Mouse (Mus musculus) R1 (cell line): Measurements from ENCODE around the gene Iqcd.

ENCODE experiments used
- DNase-seq: peaks from one replicate; pipeline ENCODE4 v3.0.0-alpha.2; 2018; ENCODE audit warnings: low read depth, low spot score

Iqcd gene

DNA sequence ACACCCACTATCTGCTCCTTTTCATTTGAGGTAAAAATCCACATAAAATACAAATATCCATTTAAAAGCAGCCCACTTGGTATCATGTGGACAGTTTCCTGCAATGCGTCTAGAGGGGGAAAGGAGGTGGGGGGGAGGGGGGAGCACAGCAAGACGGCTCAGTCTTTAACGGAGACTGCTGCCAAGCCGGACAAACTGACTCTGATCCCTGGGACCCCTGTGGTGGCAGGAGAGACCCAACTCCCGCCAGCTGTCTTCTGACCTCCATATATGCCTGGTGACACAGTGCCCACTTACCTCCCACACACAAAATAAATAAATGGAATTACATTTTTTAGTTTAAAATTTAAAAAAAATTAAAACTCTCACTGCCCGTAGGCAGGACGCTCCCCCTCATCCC, 14.7 kb downstream of the Iqcd start:
- no peak for DNase-seq

DNA sequence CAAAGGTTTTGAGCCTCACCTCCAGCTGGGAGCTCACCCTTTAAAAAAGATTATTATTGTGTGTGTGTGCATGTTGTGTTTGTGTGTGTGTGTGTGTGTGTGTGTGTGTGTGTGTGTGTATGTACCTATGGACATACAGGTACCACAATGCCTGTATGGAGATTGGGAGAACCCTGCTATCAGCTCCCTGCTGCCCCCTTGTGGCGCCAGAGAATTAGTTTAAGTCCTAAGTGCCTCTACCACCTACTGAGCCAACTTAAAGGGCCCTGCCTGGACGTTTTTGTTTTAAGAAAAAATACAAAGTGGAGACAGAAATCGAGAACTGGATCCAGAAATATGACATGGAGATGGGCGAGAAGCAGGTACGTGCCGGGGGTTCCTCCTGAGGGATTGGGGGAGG, 16.0 kb downstream of the Iqcd start:
- peak; percentile 89 for DNase-seq

DNA sequence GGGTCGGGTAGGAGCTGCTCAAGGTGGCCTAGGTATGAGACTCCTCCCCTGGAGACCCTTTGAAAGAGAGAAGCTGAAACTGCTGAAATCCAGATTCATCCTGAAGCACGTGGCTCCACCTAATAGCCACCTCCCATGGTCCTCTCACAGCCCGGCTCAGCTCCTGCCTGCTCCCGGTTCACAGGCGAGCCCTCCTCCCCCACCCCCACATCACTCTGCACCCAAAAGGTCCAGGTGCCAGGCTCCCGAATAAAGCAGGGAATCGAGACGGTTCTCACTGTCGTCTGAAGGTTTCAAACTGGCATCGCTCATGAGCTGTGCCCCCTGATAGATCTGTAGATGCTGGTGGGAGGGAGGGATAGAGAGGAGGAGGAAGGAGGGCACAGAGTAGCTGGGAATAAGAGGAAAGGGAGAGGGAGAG, 16.4 kb downstream of the Iqcd start:
- no peak for DNase-seq

DNA sequence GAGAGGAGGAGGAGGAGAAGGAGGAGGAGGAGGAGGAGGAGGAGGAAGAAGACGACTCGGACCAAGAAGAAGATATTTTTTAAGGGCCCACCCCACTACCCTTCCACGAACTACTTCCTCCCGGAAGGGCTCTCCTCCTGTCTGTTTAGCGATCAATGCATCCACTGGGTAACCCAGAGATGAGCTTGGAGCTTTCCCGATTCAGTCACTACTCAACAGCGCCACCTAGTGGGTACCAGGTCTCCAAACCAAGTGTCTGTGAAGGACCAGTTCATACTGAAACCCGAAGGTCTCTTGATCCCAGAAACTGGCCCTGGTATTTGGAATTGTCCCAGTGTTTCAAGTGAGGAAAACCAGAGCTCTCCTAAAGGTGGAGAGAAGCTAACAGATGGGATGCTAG, 16.9 kb downstream of the Iqcd start:
- peak; percentile 95 for DNase-seq

DNA sequence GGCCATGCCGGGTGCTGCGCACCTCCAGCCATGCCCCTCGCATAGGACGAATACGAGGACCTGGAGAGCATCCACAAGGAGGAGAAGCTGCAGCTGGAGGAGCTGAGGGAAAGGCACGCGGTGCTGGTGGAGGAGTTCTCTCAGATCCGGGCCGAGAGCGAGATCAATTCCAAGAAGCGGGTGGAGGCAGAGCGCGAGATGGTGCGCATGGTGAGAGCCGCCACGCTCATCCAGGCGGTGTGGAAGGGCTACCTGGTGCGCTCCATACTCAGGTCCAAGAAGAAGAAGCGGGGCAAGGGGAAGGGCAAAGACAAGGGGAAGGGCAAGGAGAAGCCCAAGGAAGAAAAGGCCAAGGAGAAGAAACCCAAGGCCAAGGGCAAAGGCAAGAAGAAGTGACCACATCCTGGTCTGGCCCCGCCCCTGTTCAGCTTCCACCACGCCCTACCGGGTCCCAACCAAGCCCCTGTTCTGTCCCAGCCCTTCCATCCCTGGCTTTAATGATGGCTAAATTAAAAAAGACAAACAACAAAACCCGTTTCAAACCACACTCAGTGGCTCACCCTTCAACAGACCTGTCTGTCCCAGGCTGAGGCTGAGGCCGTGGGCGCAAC, 17.9 kb downstream of the Iqcd start:
- peak; percentile 28 for DNase-seq

DNA sequence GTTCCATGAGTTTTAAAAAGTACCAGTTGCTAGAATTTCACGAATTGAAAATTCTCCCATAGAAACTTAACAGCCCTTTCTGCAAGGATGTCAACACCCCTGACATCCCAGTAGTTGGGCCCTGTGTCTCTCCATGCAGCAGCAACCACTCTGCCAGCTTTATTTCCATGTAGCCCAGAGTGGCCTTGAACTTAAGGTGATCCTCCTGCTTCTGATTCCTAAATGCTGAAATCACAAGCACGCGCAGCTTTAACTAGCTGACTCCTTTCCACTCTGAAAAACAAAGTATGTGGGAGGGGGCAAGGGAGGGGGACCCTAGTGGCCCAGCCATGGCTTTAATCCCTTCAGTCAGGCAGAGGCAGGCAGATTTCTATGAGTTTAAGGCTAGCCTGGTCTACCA, 18.5 kb downstream of the Iqcd start:
- DNase-seq: peak; percentile 27

DNA sequence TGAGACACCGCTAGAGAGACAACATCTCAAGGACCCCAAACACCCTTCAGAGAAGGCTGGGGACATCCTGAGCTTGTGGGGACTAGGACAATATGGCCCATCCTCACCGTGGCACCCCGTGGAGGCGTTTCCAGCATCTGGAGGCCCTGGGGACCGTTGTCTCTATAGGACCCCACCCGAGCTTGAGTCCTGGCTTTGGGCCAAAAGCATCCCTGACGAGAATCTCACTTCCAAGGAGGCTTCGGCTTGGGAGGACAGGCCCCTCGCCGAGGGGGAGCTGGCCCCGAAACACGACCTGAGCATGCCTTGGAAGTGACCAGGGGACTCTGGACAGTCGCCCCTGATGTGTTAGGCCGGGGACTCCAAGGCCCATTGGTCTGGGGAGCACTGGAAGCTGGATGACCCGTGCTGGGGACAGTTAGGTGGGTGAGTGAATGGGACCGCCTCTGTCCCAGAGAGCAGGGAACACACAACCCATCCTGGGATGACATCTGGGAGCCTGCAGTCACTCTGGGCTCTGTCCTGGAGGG, 20.5 kb downstream of the Iqcd start:
- no peak for DNase-seq

DNA sequence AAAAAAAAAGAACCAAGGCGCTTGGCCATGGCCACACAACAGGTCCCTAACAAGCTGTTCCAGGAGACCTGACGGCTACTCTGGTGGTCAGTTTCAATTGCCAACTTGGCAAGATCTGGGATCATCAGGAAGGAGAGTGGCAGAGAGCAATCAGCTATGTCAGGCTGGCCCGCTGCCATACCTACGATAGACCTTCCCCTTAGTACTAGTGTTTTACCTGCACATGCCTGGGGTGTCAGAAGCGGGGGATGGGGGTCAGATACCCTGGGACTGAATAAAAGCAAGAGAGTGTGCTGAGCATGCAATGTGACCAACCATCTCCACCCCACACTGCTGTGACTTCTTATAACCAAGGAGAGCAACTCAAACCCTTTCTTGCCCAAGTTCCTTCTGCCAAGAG, 22.1 kb downstream of the Iqcd start:
- DNase-seq: no peak

DNA sequence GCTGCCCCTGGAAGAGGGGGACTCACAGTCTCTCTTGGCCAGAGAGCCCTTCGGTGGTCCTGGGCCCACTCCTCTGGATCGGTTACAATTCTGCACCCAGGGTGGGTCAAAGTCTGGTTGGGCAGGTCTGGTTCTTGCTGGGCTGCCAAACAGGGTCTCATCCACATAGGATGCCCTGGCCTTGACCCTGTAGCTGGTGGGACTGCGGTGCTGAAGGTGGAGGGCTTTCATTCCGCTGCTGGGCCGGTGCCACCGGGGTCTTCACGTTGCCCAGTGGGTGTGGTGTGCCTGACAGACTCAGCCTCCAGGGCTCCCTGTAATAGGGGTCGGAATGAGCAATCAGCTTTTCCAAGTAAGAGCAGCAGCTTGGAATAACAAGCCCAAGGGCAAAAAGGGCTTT, 22.6 kb downstream of the Iqcd start:
- DNase-seq: no peak

DNA sequence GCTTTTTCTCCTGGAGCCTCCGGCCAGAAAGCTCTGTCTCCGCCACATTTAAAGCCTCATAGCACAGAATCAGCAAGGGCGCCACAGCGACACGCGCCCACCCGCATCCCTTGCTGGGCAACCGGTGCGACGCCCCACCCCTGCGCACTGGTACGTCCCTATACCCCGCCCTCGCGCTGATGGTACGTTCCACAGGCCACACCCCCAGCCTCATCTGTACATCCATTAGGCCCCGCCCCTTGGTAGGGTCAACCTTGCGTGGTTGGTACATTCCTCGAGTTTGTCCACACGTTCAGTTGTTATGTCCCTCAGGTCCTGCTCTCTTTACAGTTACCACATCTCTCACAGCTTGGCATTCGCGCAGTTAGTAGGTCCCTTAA, 23.6 kb downstream of the Iqcd start, which contains the start of the genes Rita1 and Ddx54:
Gene Rita1, minus strand, starts transcription at position 148 of the 380 bp plus-strand sequence.
Gene Ddx54, plus strand, starts transcription at position 298 of the 380 bp plus-strand sequence.
- peak; percentile 96 for DNase-seq

DNA sequence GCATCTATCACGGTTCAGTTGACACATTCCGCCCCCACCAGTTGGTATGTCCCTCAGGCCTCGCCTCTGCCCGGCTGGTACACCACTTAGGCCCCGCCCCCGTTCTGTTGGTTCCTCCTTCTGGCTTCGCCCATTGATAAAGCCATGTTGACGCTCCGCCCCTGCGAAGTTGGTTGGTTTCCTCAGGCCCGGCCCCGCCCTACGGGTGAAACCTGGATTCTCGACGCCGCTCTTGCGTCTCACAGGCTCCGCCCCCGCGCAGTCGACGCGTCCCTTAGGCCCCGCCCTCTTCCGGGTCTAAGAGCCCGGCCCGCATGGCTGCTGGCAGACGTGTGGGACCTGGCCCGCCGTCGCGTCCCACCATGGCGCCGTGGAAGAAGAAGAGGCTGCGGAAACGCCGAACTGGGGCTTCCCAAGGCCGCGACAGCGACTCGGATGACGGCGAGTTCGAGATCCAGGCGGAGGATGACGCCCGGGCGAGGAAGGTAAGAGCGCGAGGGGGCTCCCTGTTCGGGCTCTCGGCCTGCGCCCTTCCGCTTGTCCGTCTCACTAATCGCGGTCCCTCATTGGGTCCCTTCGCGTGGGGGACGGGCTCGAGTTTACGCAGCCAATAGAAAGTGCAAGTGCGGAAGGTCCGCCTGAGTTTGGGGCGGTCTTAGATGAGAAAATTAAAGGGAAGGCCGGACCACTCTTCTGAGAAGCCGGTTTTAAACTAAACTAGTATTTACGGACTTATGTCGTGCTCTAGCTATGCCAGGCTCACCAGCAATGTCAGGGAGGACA, 24.2 kb downstream of the Iqcd start:
- DNase-seq: peak; percentile 100

DNA sequence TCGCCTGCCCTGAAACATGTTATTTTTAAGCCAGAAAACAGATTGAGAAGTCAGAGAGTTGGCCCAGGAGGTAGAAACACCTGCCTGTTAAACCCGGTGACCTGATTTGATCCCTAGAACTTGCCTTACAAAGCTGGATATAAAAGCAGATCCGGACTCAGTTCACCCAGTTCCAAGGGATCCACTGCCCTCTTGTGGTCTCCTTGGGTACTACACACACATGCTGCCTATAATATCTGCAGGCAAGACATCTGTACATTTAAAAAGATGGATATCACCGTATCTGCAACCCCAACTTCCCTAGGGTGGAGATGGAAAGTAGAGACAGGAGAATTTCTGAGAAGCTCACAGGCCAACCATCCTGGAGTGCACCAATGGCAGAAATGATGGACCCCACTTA, 27.1 kb downstream of the Iqcd start:
- DNase-seq: peak; percentile 90

DNA sequence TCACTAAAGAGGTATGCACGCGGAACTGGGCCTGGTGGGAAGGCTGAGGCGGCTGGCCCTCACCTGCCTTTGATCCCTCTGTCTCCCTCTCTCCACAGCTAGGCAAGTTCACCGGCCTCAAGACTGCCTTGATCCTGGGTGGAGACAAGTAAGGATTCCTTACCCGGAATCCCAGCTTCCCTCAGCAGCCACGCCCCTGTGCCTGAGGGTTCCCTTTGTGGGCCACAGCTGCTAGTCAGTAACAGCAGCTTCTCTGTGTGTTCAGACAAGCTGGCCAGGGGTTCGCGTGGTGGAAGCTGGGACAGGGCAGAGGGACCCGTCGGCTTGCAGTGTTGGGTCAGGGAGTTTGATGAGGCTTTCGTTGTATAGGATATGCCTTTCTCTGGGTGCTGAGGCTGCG, 30.0 kb downstream of the Iqcd start:
- peak; percentile 83 for DNase-seq

DNA sequence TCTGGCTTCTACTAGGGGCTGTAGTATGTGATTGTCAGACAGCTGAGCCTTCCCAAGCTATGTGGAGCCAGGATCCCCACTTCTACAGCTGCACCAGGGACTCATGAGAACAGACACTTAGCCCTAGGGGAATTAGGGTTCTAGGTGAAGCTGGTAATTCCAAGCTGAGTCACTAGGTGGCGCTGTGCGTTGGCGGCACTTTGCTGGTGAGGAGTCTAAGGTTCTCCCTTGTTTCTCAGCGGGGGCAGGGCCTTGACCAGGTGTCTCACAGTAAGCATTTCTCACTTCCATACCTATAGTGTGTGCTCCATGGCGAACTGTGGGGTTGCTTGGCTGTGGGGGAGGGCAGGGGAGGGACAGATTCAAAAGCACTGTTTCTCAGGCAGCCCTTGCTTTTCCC, 30.4 kb downstream of the Iqcd start:
- peak; percentile 86 for DNase-seq

DNA sequence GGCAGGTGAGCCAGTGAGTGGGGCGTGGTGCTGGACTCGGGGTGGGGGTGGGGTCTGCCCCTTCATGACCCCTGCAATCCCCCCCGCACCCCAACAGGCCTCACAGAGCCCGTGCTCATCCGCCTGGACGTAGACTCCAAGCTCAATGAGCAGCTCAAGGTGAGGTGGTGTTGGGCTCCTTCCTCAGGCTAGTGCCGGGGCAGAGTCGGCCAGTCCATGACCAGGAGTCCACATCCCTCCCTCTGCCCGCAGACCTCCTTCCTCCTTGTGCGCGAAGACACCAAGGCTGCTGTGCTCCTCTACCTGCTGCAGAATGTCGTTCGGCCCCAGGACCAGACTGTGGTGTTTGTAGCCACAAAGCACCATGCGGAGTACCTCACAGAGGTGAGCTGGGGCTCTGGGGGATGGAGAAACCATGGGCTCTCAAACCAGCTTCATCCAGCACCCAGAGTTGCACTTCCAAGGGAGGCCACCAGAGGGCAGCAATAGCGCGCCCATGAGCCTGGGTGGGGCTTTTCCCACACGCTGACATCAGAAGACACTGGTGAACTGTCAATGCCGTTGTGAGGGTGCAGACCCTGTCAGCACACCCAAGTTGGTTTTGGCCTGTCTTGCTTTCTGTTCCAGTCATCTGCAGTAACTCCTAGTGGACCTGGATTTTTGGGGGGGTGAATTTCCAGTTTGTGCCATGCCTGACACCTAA, 31.7 kb downstream of the Iqcd start:
- peak; percentile 86 for DNase-seq

DNA sequence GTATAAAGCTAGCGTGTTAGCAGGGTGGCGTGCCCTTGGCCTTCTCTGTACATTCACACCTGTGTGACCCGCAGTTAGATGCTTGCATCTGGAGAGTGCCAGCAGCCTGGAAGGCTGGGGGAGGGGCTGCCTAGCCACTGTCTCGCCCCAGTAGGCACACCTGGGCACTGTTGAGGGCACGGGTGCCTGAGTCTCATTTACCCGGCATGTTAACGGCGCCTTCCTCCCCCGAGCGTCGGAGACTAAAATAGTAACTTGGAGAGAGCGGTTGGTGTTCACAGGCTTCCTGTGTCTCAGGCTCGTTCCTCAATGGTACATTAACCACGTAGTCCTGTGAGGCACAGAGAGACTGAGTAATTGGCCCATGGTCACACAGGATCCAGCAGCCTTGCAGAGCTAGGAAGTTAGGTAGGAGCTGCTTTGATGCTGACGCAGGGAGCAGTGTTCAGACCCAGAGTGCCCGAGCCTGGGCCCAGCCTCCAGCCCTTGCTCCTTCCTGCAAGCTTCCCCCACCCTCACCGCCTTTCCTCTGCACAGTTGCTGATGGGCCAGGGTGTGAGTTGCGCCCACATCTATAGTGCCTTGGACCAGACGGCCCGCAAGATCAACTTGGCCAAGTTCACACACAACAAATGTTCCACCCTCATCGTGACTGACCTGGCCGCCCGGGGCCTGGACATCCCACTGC, 32.4 kb downstream of the Iqcd start:
- DNase-seq: no peak

DNA sequence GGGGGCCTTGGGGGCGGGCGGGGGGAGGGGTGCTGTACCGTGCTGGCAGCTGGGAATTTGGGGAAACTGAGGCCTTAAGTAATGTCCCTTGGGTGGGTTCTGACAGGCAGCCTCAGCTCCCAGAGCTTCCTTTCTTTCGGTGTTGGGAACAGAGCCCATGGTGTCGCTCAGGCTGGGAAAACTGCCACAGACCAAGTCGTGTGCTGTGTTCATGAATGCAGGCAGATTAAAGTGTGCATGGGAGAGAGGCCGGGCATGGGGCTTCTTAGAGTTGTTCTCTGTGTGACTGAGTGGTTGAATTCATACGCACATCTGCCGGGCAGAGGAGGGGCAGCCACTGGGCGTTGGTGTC, 33.0 kb downstream of the Iqcd start:
- DNase-seq: no peak

DNA sequence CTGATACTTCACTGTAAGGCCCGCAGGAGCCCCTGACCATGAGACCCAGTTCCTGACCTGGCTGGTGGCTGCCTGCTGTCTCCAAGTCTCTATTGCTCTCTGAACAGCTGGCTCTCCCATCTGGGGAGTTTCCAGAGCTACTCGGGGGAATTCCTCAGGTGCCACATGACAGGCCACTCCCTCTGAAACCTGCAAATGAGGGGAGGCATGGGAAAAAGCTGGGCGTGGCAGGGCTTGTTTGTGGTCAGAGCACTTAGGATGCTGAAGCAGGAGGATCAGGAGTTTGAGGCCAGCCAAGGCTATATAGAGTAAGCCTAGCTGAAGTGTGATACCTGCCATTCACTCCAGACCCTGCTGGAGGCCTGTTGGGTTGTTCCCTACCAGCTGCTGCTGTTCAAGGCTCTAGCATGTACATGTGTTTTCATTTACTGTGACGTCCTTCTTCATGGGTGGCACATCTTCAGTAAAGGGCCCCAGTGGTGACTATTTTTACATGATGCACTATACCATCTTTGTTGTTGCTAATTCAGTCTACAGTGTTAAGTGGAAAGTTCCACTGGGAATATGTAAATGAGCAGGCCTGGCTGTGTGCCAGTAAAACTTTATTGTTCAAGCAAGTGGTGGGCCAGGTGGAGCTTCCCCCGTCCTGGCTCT, 33.5 kb downstream of the Iqcd start:
- peak; percentile 87 for DNase-seq

DNA sequence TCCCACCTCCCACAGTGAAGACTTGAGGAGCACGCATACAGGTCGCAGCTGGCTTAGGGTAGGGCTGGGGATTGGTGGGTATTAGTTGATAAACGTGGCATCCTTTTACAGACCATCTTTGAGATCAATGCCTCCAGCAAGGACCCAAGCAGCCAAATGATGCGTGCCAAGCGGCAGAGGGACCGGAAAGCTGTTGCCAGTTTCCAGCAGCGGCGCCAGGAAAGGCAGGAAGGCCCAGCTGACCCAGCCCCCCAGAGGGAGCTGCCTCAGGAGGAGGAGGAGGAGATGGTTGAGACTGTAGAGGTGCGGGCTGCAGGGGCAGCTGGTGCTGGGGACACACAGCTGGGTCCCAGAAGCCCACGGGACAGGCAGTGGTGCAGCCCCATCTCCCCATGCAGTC, 35.6 kb downstream of the Iqcd start:
- DNase-seq: no peak

DNA sequence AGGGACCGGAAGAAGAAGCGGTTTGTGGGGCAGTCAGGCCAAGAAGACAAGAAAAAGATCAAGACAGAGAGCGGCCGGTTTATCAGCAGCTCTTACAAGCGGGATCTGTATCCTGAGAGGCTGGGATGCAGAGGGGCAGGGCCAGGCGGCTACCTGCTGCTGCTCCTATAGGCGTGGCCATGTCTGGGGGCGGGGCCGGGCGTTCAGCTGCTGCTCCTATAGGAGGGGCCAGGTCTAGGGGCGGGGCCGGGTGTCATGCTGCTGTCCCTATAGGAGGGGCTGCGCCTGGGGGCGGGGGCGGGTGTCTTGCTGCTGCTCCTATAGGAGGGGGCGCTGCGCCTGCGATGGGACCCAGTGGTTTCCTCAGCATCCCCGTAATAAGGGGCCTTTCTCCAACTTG, 37.6 kb downstream of the Iqcd start:
- peak; percentile 97 for DNase-seq

DNA sequence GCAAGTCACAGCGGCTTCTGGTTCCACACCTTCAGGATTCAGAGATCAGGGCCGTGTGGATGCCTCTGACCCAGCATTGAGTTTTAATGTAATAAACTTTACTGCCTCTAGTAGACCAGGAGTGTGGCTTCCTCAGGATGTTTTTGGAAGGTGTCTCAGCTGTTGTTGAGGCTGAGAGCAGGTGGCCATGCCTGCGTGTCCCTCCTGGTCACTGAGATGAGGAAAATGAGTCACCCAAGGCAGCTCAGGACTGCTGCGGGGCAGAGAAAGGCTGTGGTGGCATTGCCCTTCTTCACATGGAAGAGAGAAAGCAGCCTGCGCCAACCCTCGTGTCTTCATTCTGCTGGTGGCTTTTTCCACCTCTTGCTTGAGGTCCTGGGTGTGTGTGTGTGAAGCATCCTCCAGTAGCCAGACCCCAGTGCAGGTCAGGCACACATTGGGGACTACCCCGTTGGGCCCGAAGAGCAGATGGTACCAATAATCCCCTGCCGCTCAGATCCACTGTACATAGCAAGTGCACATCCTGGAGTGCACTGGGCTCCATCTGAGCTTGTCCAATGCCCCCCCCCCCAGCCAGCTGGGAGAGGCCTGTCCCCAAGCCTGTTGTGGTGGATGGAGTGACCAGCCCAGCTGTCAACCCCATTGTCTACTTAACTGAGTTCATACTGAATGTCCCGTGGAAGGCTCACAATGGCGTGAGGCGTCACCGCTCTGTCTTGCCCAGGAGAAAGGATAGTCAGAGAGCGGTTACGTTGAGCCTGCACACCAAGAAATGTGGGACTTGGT, 38.9 kb downstream of the Iqcd start:
- no peak for DNase-seq
